Mouse (Mus musculus) hindbrain, embryonic 11.5 days (tissue): ENCODE results near the gene Ccdc102a. TPM values are rescaled to one million over a fixed set of nuclear protein-coding genes. Genes with fewer than 3 reads are reported as not detected.

ENCODE experiments used
- ATAC-seq: fragments of 200-750 bp; cut with Nextera tagmentation; 2 replicates; pipeline ENCODE4 v1.8.0; 2017; ENCODE audit warnings: mild to moderate bottlenecking, moderate TSS enrichment, moderate library complexity; ENCODE audit not compliant: low FRiP score
- DNase-seq: peaks from one replicate; pipeline ENCODE4 v3.0.0-alpha.2; 2015; ENCODE audit warnings: low spot score
- H3K27ac ChIP-seq: fragments of 300-500 bp; sonication (generic); 2 replicates; pipeline ENCODE4 v1.5.1; 2014; ENCODE audit warnings: mild to moderate bottlenecking, low read depth, low read length
- H3K27me3 ChIP-seq: fragments of 300-500 bp; sonication (generic); 2 replicates; pipeline ENCODE4 v1.6.1; 2014; ENCODE audit warnings: mild to moderate bottlenecking, low read length, moderate library complexity, mixed read lengths; ENCODE audit not compliant: control insufficient read depth, insufficient read depth
- H3K36me3 ChIP-seq: fragments of 300-500 bp; sonication (generic); 2 replicates; pipeline ENCODE4 v1.6.1; 2014; ENCODE audit warnings: mild to moderate bottlenecking, low read length, moderate library complexity, mixed read lengths; ENCODE audit not compliant: control insufficient read depth, insufficient read depth
- H3K4me1 ChIP-seq: fragments of 300-500 bp; sonication (generic); replicated peaks from 2 replicates; pipeline ENCODE4 v1.6.1; 2014; ENCODE audit warnings: low read length, mixed read lengths; ENCODE audit not compliant: control insufficient read depth, insufficient read depth
- H3K4me2 ChIP-seq: fragments of 300-500 bp; sonication (generic); replicated peaks from 2 replicates; pipeline ENCODE4 v1.6.1; 2014; ENCODE audit warnings: mild to moderate bottlenecking, low read depth, low read length
- H3K4me3 ChIP-seq: fragments of 300-500 bp; sonication (generic); 2 replicates; pipeline ENCODE4 v1.5.1; 2014; ENCODE audit warnings: low read depth, low read length
- H3K9ac ChIP-seq: fragments of 300-500 bp; sonication (generic); 2 replicates; pipeline ENCODE4 v1.6.1; 2014; ENCODE audit warnings: low read depth, low read length
- H3K9me3 ChIP-seq: fragments of 300-500 bp; sonication (generic); 2 replicates; pipeline ENCODE4 v1.6.1; 2016; ENCODE audit warnings: low read length; ENCODE audit not compliant: control insufficient read depth
- WGBS: fragments of 180-500 bp; shearing (Covaris S2); extraction: QIAGEN DNeasy Blood & Tissue Kit; methylation state at CpG from one replicate; pipeline ENCODE4 v1.1.7; 2014; 5-methylcytosine and 5-hydroxymethylcytosine counted together
- polyA plus RNA-seq: library from polyadenylated mRNA; unstranded; fragments of >200 nt; fragmentation: Nextera tagmentation; extraction: Ambion mirVana; gene quantifications from 2 replicates; pipeline ENCODE4 v1.2.1, GENCODE M21; 2014

The Ccdc102a gene
- polyA plus RNA-seq, 1 experiment from 2014 or later, result 18.5 TPM

DNA sequence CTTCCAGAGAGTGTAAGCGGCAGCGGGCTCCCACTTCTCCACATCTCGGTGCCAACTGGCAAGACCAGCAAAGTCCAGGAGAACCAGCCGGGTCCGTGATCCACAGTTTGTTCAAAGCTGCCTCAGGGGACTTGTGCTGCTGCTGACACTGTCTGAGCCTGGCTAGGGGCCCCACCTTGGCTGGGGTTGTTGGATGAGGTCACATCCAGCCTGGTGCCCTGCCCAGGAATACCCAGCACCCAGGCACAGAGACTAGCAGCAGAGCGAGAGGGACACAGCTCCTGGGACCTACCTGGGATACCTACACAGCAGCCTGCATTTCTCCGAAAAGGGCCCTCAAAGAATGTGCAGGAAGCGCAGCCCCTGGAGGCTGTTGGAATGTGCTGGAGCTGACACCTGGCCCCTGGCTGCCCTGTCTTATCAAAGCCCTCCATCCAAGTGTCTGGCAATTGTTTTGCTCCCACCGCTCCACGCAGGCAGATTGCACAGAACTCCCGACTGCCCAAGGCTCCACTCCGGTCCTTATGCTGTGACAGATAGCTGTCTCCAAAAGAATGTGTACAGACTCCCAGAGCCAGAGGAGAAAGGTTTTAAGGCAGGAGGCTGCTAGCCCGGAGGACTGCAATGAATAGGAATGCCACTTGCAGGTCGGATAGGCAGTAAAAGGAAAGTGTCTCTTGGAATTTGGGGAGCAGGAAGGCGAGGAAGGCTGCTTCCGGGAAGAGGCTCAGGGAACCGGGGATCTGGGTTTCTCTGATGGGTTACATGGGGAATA is 42.6 kb downstream of the Ccdc102a start:
- Histone ChIP-seq H3K9me3 (no peaks in the 10 kb centered on the region), H3K4me1 (peaks cover 10% of the 10 kb centered on the region), H3K4me3 (peak overlapping the region; percentile 55), H3K27me3 (peaks cover 17% of the 10 kb centered on the region), H3K27ac (no peak overlapping the region), H3K9ac (peak overlapping the region; percentile 65), H3K4me2 (peak overlapping the region; percentile 95), H3K36me3 (no peaks in the 10 kb centered on the region)
- ATAC-seq (no peak), DNase-seq (peak; percentile 28)
- 20% methylated on average over 17 of the region's 17 CpGs for WGBS

DNA sequence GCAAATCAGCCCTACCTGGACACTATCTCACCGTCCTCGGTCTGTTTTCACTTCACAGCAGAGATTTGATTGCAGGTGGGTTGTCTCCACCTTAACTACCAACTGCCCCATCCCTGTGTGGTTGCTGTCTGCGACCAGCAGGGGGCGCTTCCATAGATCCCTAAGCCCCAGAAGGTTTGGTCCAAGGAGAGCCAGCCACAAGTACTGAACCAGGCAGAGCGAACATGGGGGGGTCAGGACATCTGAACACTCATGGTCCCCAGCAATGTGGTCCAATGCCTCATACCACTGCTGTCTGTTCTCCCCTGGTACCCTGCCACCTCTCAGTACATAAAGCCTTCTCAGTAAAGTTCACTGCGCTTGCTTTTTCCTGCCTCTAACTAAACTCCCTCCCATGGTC is 43.5 kb downstream of the Ccdc102a start:
- Histone ChIP-seq H3K27me3 (peaks cover 17% of the 10 kb centered on the region), H3K9ac (no peak overlapping the region), H3K4me2 (no peak overlapping the region), H3K4me1 (peaks cover 10% of the 10 kb centered on the region), H3K27ac (no peak overlapping the region), H3K4me3 (no peak overlapping the region), H3K36me3 (no peaks in the 10 kb centered on the region), H3K9me3 (no peaks in the 10 kb centered on the region)
- whole genome bisulfite sequencing, result 13% methylated on average over 6 of the region's 6 CpGs
- DNase-seq, result peak; percentile 79
- no peak for ATAC-seq

- no peak overlapping the region for H3K4me3 ChIP-seq
- H3K9me3 ChIP-seq, result no peaks in the 10 kb centered on the region
- 0 out of 2 replicates have a peak overlapping the region, but pooled peaks have one; percentile 13 for H3K27ac ChIP-seq
- peaks cover 17% of the 10 kb centered on the region for H3K27me3 ChIP-seq
- WGBS, result 60% methylated on average over 2 of the region's 2 CpGs
- no peak overlapping the region for H3K9ac ChIP-seq
- no peak for DNase-seq
- no peak overlapping the region for H3K4me2 ChIP-seq
- ATAC-seq, result no peak
- H3K36me3 ChIP-seq, result no peaks in the 10 kb centered on the region
- peaks cover 13% of the 10 kb centered on the region for H3K4me1 ChIP-seq
Observed at GRCm38 (mm10) chr8:94872576-94872975, 45.3 kb downstream of the Ccdc102a start.

DNA sequence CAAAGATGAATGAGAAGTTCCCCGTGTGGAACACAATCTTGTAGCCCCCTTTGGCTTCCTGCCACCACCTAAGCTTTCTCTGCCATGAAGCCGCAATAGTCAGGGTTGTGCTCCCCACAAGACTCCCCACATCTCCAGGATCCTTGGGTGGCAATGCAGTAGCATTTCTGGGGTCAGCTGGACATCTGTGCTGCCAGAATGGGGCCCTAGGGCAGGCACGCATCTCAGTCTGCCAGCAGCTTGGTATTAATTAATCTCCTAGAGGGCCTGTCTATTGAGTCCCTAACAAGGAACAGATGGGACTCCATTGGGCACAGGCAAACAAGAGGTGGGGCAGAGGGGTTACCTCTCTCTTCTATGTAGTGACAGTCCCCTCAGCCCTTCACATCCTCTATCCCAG is 45.7 kb downstream of the Ccdc102a start:
- no peak overlapping the region for H3K4me3 ChIP-seq
- peaks cover 13% of the 10 kb centered on the region for H3K4me1 ChIP-seq
- ATAC-seq (no peak), DNase-seq (peak; percentile 22)
- no peak overlapping the region for H3K4me2 ChIP-seq
- peaks cover 17% of the 10 kb centered on the region for H3K27me3 ChIP-seq
- H3K36me3 ChIP-seq, result no peaks in the 10 kb centered on the region
- H3K27ac ChIP-seq, result no peak overlapping the region; the same call in 1 of the 2 replicates
- H3K9ac ChIP-seq, result no peak overlapping the region
- 36% methylated on average over 3 of the region's 3 CpGs for WGBS
- no peaks in the 10 kb centered on the region for H3K9me3 ChIP-seq

- Histone ChIP-seq H3K9ac (peak overlapping the region; percentile 46; the same call in 1 of the 2 replicates), H3K36me3 (no peaks in the 10 kb centered on the region), H3K4me2 (peak overlapping the region; percentile 51), H3K9me3 (no peaks in the 10 kb centered on the region), H3K27ac (no peak overlapping the region), H3K4me3 (peak overlapping the region; percentile 33), H3K27me3 (peaks cover 17% of the 10 kb centered on the region), H3K4me1 (peaks cover 11% of the 10 kb centered on the region)
- peak; percentile 38 for ATAC-seq
- peak; percentile 66 for DNase-seq
- WGBS, result 7% methylated on average over 6 of the region's 7 CpGs
Observed at GRCm38 (mm10) chr8:94871108-94871894, 46.6 kb downstream of the Ccdc102a start.

- DNase-seq (no peak), ATAC-seq (peak; percentile 31; the same call in 1 of the 2 replicates)
- WGBS, result 2% methylated on average over 22 of the region's 22 CpGs
- H3K36me3 ChIP-seq, result no peaks in the 10 kb centered on the region
- H3K4me3 ChIP-seq, result peak overlapping the region; percentile 33
- H3K4me1 ChIP-seq, result peaks cover 8% of the 10 kb centered on the region
- H3K9me3 ChIP-seq, result no peaks in the 10 kb centered on the region
- peak overlapping the region; percentile 51 for H3K4me2 ChIP-seq
- H3K27ac ChIP-seq, result no peak overlapping the region
- H3K27me3 ChIP-seq, result peaks cover 15% of the 10 kb centered on the region
- peak overlapping the region; percentile 46; the same call in 1 of the 2 replicates for H3K9ac ChIP-seq
Observed at GRCm38 (mm10) chr8:94870474-94871107, 47.3 kb downstream of the Ccdc102a start.

- Histone ChIP-seq H3K27ac (no peak overlapping the region), H3K4me3 (peak overlapping the region; percentile 33), H3K9ac (peak overlapping the region; percentile 39; the same call in 1 of the 2 replicates), H3K36me3 (no peaks in the 10 kb centered on the region), H3K27me3 (peaks cover 9% of the 10 kb centered on the region), H3K4me1 (peaks cover 5% of the 10 kb centered on the region; the same call in 1 of the 2 replicates), H3K4me2 (peak overlapping the region; percentile 51), H3K9me3 (no peaks in the 10 kb centered on the region)
- WGBS, result 7% methylated on average over 3 of the region's 4 CpGs
- DNase-seq (no peak), ATAC-seq (no peak)
Observed at GRCm38 (mm10) chr8:94870003-94870402, 47.9 kb downstream of the Ccdc102a start.

DNA sequence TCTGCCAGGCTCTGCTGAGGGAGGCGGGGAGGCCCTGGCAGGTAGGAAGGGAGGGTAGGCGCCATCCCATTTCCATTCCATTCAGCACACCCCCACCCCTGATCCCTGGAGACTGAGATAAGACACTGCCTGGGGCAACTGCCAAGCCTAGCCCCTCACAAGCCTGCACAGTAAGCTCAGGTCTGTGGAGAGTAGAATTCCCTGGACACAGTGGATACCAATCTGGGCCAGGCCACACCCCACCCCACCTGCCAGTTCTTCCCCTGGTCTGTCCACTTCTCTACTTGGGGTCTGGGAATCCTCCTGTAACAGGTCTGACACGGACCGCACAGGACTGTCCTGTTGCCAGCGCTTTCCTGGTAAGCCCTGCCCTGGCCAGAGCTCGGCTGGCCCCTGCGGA is 48.8 kb downstream of the Ccdc102a start:
- H3K27me3 ChIP-seq, result peaks cover 2% of the 10 kb centered on the region
- no peak for ATAC-seq
- 0 out of 2 replicates have a peak overlapping the region, but pooled peaks have one; percentile 19 for H3K9ac ChIP-seq
- WGBS, result 63% methylated on average over 7 of the region's 7 CpGs
- H3K4me2 ChIP-seq, result peak overlapping the region; percentile 6; the same call in 1 of the 2 replicates
- no peaks in the 10 kb centered on the region for H3K9me3 ChIP-seq
- H3K27ac ChIP-seq, result no peak overlapping the region
- H3K4me3 ChIP-seq, result no peak overlapping the region
- DNase-seq, result no peak
- peaks cover 3% of the 10 kb centered on the region; the same call in 1 of the 2 replicates for H3K36me3 ChIP-seq
- H3K4me1 ChIP-seq, result peaks cover 5% of the 10 kb centered on the region; the same call in 1 of the 2 replicates
